Mouse (Mus musculus): ENCODE measurements around the gene Nipsnap3b.

Gene Nipsnap3b

DNA sequence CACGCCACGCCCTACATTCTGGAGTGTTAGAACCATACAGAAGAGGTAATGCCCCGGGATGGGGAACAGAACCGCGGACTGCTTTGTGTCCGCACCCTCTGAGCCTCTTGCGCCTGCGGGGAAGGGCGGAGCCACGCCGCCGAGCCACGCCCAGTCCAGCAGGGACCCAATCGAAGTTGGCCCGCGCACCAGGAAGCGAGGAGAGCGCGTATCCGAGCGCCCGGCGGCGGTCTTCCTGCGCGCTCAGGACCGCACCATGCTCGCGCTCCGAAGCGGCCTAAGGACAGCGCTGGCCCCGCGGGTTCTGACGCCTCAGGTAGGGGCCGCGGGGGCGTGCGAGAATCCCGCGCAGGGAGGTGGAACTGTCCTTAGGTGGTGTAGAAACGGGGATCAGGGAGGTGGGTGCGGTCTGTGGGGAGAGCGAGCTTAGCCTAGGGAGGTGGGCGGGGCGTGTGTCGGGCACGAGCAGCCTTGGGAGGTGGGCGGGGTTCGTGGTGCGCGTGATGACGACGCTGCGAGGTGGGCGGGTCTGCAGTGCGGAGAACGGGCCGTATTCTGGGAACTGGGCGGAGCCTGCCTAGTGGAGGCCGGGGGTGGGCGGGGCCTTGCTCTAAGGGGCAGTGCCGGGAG lies at the start of gene Nipsnap3b:
Gene Nipsnap3b (plus strand): TSS at position 149 of the 630 bp plus-strand sequence.
- peak; percentile 95 for DNase-seq

DNA sequence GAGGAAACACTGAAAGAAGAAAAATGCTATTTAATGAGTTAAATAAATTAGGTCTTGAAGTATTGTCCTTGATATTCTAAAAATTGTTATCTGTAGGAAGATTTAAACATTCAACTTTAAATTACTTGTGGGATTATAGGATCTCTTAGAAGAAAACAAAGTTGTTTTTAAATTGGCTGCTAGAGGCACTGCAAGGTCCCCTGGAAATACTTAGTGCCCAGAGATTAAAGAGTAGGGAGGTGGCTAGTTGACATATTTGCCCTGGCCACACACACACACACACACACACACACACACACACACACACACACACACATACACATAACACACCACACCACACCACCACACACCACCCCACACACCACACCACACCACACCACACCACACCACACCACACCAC lies 47.4 kb upstream of the Nipsnap3b start, which contains the start of gene Olfr270:
Gene Olfr270 (plus strand): TSS at position 301 of the 400 bp plus-strand sequence.
- DNase-seq, result no peak

DNA sequence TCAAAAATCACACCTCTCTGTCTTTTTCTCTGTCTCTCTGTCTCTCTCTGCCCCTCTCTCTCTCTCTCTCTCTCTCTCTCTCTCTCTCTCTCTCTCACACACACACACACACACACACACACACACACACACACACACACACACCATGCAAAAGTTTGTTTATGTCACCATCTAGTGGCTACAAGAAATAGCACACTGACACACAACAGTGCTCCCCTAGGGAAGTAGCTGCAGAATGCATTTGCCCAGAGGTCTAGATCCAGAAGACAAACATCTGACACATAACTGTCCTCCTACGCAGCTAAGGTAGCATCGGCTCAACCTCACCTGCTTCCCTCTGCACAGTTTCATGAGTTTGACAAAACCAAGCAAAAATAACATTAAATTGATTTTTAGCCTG lies 26.5 kb upstream of the Nipsnap3b start:
- no peak for DNase-seq

DNA sequence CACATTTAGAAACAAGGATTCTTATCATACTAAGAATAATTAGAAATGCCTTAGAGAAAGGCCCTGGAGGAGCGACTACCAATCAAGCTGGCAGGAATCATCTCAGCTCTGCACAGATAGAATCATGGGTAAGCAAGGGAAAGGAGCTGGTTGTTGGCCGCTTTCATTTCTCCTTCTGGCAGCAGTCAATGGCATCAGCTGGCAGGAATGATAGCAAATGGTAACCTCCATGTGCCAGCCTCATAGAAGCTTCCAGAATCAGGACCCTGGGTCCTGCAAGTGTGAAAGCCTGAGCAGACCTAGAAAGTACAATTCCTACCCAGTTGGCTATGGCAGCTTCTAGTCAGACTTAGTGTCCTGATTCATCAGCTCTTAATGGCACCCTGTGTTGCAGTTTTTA lies 25.4 kb upstream of the Nipsnap3b start:
- DNase-seq, result no peak

DNA sequence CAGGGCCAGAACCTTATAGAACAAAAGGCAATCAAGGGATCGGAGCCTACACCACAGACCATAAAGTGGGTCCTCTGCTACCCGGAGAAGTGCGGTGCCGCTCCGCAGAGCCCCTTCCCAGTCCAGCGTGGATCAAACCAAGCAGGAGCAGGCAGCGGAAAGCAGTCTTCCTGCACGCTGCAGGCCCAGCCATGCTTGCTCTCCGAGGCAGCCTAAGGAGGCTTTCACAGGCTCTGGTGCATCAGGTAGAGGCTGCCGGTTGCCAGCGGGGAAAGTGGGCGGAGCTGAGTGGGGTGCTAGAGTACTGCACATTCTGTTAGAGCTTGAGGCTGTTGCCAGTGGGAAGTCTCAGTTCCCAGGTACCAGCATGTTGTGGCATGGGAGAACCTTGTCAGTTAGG lies 22.4 kb upstream of the Nipsnap3b start, which contains the start of gene Nipsnap3a:
Gene Nipsnap3a (plus strand): TSS at position 25 of the 400 bp plus-strand sequence.
- DNase-seq, result no peak

DNA sequence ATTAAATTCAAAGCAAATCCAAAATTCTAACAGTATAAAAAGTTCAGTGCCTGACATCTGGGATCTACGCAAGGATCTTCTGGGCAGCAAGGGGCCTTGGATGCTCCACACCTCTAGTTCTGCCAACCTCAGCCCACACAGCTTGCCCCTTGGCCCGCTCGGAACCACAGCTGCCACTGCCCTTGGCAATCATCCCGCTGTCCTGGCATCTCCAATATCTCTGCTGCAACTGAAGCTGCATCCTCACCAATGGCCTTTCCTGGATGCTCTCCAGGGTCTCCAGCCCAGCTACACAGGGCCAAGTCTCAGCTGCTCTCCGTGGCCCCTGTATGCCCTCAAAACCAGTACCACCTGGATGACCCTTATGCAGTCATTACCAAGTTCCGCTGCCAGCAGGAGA lies 12.2 kb upstream of the Nipsnap3b start:
- no peak for DNase-seq

DNA sequence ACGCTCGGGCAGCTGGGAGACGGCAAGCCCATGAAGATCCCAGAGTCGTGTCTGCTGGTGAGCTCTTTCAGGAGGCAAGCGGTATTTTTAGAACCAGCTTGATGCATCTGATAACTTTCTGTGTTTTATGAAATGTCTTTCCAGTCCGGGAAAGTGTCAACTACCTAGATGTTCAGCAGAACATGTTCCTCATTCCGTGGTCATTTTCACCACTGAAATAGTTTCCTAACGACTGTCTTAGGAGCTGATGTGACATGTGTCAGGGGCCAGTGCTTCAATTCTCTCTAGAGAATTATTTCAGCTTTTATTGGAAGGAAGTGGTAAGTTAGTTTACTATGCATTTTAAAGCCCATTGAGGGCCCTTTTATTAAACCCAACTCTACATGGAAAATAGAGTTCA lies 11.5 kb upstream of the Nipsnap3b start:
- no peak for DNase-seq

DNA sequence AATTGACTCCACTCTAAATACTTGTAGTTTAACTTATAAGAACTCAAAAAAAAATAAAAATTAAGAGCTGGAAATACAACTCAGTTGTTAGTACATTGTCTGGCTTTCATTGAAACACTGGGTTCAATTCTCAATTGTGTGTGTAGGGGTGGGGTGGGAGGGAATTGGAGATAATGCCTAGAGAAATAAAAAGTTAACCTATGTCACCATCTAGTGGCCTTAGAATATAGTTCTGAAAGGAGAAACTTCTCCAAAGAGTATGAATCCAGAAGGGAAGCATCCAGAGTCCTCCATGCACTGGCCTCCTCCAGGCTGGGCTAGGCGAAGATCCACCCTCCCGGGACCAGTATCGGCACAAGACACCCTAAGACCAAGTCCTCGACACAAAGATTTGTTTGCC lies 2.5 kb upstream of the Nipsnap3b start:
- DNase-seq, result no peak

DNA sequence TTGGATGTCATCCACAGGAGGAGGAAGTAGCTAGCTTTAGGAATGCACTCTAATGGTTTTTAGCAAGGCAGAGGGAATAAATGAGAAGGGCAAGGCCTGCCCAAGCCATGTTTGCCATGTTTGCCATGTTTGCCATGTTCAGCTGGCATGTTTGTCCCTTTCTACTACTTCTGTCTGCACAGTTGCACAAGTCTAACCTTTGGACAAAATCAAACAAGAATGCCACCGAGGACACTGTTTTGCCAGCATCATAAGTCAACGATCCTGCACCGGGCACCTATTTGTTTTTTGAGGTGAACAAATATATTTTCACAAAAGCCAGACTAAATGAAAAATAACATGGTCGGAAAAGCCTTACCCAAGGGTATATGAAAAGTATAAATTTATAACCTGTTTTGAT lies 1.8 kb upstream of the Nipsnap3b start:
- no peak for DNase-seq

DNA sequence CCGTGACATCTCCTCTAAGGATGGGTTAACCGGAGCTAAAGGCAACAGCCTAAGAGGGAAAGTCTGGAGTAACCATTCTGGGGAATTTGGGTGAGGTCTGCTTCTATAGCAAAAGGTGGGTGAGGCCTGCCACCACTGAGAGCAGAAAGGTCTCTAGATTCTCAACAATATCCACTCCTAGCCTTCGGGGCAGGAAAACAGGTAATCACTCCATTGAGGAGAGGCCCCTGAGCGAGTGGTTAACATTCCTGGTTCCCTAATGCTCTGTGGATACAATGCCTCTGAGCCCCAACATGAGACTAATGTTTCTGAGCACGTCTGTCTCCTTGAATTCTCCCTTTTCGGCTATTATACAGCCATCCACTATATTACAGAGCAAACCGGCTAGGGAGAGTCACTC lies 2.7 kb downstream of the Nipsnap3b start:
- no peak for DNase-seq

DNA sequence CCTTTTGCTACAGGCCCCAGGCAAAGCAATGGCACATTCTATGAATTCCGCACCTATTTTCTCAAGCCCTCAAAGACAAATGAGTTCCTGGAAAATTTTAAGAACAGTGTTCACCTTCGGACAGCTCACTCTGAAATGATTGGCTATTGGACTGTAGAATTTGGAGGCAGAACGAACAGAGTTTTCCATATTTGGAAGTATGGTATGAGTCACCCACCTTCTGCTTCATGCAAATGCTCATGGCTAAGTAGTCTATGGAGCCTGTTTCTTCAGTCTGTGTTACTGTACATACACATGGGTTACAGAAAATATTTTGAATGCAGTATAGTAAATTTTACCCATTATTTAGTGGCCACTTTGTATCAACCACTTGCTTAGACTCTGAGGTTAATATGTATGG lies 3.3 kb downstream of the Nipsnap3b start:
- no peak for DNase-seq

DNA sequence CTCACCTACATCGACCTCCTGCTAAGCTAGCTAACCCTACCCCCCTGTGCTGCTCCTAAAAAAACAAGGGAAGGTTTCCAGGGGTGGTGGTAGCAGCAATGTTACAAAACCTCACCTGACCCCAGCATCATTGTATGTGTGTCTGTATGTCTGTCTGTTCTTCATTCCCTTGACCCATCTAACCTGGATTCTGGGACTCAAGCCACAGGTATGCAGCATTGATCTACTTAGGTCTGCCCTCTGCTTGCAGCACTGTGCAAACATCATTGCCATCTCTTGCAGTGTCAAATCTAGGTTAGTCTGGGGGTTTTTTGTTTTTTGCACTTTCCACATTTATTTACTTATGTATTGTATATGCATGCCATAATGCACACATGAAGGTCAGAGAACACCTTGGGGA lies 6.7 kb downstream of the Nipsnap3b start:
- DNase-seq, result no peak

DNA sequence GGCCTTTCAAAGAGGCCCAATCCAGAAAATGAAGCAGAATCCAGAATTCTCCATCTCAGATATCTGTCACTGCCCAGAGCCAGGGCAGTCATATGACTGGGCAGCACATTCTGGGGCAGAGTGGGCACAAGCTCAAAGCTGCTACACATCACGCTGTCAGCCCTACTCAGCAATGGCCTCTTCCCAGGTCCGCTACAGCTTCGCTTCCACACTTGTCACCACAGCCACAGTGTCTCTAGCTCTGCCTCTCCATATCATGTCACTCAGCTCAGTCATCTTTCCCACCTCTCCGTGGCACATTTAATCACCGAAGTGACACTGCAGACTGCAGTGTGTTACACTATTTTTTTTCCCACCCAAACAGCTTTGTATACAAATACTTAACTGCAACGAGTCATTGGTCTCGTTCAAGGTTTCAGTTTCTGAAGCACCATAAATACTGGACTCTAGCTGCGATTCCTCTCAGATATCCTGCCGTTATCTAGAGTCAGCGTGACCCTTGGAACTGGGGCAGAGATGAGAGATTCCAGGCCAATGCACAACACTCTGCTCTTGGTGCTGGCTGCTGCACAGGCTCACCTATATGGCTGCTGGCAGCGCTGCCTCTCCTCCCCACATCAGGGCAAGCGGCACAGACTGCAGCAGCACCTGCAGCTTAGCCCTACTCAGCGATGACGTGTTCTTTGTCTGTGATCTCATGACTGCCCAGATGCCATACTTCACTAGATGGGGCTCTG lies 11.7 kb downstream of the Nipsnap3b start:
- DNase-seq, result no peak

DNA sequence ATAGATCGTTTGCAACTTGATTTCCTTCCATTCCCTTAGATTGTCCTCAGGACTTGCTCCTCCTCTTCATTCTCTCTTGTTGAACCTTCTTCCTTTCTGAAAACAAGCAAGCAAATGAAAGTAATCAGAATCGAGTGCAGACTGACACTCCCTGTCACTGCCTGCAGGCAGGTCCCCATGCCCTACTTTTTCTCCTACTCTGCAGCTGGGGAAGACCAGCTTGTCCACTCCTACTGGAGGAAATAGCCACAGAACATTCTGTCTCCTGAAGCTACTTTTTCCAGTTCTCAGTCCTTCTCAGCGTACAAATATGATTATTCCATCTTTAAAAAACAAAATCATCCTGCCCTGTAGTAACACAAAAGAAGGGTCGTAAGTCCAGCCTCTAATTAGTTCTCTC lies 12.7 kb downstream of the Nipsnap3b start:
- DNase-seq, result no peak

DNA sequence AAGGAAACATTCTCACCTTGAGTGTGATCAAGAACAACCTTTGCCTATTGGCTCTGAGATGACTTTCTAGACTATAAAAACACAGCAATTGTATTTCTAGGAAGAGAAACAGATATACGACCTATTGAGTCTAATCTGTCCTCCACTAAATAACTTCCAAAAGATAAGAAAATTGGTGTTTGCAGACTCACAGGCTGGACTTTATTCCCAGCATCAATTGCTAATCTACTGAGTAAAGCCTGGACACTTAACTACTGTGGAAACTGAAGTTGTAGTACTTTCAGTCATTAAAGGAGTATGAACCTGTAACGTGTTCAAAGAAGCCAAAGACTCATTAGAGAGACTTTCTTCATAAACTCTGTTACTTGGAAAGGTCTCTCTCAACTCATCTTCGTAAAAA lies 16.1 kb downstream of the Nipsnap3b start:
- no peak for DNase-seq

DNA sequence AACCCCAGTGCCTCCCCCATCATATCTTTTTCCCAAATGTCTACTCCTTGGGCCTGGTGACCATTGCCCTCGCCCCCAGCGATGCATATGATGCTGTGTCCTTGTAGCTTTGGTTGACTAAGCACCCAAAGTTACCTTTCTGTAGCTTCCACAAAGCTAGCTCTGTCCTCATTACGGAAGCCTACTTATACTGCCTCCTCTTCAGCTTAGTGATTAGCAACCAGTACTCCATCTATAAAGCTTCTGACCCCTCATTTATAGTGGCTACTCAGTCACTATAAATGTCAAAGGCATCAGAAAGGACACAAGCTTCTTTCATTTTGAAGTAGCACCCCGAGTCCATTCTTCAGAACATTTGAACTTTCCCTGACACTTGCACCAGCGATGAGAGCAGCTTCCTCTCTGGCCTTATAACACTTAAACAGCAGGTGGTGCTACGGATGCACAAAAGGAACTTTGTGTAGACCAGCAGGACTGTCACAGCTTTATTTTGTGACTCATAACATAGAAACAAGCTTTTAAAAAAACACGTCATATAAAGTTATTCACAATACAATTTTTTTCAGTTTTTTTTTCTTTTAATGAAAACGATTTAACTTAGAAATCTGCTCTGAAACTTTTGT lies 18.8 kb downstream of the Nipsnap3b start:
- DNase-seq, result no peak

DNA sequence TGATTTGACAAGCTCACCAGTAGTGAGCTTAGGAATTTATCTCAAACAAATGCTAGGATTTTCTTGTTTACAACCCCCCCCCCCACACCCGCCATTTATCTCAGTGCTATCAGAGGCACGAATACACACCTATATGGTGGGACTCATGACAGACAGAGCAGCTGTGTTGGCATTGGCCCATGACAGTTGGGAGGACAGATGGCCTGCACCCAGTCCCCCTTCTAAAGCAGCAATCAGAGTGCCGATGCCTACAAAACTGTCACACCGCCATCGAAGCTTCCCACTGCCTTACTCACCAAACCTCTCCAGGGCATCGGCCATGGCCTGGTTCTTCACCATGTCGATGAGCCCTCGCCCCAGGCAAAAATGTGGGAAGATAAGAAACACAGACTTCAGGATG lies 32.1 kb downstream of the Nipsnap3b start:
- DNase-seq, result no peak

DNA sequence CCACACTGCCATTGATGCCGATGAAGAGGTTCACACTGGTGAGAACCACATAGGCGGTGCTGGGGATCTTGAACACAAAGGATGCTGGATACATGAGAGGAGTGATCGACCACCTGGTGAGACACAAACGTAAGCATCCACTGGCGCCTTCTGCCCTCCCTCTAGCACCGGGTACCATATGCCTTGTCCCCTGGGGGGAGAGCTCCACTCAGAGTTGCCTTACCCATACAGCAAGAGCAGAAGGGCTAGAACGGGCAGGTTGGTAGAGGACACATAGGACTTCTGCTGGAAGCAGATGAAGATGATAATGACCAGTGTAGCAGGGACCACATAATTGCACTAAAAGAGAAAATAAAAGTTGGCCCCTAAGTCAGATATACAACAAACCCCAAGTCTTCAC lies 34.1 kb downstream of the Nipsnap3b start:
- no peak for DNase-seq

DNA sequence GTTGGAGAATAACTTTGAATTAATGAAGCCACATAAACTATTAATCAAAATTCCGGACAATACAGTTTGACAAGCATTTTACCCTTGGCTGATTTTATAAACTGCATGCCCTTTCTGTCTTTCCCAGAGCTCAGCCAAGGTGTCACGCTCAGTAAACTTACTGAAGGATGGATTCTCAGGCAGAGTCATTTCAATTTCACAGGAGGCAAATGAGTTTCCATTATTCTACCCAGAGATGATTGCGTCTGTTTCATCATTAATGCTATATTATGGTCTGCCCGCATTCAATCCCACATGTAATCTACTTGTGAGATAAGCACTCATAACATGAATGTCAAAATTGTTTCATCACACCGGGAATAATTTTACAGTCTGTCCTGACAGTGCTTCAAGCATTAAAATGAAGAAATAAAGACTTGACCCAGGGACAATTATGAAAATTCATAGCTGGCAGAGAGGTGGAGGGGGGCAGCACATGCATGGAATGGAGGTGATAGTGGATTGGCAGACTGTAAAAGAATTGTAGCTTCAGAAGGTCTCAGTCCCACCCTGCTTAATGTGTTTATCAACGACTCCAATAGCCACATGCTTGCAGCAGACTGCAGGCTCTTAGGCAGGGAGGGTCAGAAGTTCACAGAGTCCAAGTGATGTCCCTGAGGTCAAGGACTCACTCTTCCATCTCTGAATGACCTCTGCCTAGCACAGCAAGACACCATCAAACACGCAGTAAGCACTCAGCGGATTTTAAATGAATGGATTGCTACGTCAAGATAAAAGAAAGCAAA lies 34.8 kb downstream of the Nipsnap3b start:
- no peak for DNase-seq

DNA sequence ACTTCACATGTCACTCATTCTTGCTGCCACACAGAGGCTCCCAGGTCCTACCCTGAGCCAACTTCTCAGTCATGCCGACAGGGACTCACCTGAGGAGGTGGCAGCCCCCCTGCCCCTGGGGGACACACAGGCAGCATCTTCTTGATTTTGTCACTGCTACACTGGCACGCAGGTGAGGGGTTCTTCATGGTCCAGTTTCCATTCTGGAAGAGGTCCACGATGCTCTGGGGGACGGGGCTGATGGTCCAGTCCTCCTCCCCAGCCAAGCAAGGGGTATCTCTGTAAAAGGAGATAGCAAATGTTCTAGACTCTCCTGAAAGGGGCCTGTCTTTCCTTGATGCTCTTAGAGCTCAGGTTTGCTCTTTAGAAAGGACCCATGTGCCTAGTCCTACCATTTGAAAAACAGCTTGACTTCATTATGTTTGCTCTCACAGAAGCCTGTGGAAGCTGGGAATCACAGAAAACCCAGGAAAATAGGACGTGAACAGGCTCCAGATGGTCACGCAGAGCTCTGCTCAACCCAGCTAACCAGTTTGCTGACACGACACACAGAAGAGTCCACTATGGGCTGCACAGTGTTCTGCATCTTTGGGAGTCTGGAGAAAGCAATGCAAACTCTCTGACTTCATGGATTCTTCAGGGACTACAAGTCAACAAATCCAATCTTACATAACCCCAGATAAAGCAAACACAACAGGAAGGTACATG lies 50.8 kb downstream of the Nipsnap3b start:
- DNase-seq, result no peak
